Mouse (Mus musculus) cerebellum, adult 2 months (tissue): ENCODE results near the gene Grik4.

Experiments
- CTCF ChIP-seq: fragments of 200-500 bp; IDR thresholded peaks from 2 replicates; pipeline ENCODE4 v1.5.1; 2011; ENCODE audit warnings: low read depth, mild to moderate bottlenecking, control low read depth, low read length, moderate library complexity, borderline replicate concordance; ENCODE audit not compliant: insufficient read depth
- POLR2A ChIP-seq: fragments of 200-500 bp; IDR thresholded peaks from 2 replicates; pipeline ENCODE4 v1.6.1; 2011; ENCODE audit warnings: low read length, control low read depth, borderline replicate concordance; ENCODE audit not compliant: insufficient read depth

GRCm38 (mm10) chr9:42948381-42948780 is 4.1 kb upstream of the Grik4 start:
- TF ChIP-seq POLR2A (no peak), CTCF (no peak)
